Mouse (Mus musculus) megakaryocyte, embryonic 14.5 days (primary cell): ENCODE data around the gene Kcna2.

Experiments used
- FLI1 ChIP-seq: IDR thresholded peaks from 2 replicates; pipeline ENCODE4 v1.6.1; 2012; ENCODE audit warnings: low read length, inconsistent platforms, mixed read lengths
- GATA1 ChIP-seq: IDR thresholded peaks from 3 replicates; pipeline ENCODE4 v1.6.1; 2012; ENCODE audit warnings: mixed read lengths, low read length, inconsistent platforms, borderline replicate concordance

- TF ChIP-seq GATA1 = no peak
- no peak for TF ChIP-seq FLI1
Observed at GRCm38 (mm10) chr3:107129251-107129650, 28.3 kb downstream of the Kcna2 start.
